Mouse (Mus musculus): Measurements from ENCODE around the gene Myt1l. TPM values are rescaled to one million over a fixed set of nuclear protein-coding genes. Genes with fewer than 3 reads are reported as not detected.

Gene Myt1l
- polyA plus RNA-seq, 1 experiment from 2014 or later = 0.03 TPM

GRCm38 (mm10) chr12:29639543-29640196 lies 111.5 kb downstream of the Myt1l start:
- WGBS = 74% methylated on average over 11 of the region's 11 CpGs
- H3K36me3 ChIP-seq (ENCODE audit: control insufficient read depth, insufficient read depth) = no peaks in the 10 kb centered on the region

DNA sequence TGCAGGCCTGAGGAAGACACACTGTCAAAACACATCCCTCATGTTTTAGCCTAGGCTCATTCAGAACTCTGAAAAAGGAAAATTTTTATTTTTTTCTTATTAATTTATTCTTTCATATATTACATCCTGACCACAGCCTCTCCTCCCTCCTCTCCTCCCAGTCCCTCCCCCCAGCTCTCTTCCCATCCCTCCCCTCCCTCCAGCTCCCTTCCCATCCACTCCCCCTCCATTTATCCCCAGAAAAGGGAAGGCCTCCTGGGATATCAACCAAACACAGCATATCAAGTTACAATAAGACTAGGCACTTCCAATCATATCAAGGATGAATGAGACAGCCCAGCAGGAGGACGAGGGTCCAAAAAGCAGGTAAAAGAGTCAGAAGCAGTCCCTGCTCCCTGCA lies 112.0 kb downstream of the Myt1l start:
- no peak overlapping the region for H3K4me3 ChIP-seq (ENCODE audit: low read length)
- no peaks in the 10 kb centered on the region for H3K36me3 ChIP-seq (ENCODE audit: control insufficient read depth, insufficient read depth)
- no peak for ATAC-seq (replicated peaks; ENCODE audit: extremely low read depth, insufficient read depth, low FRiP score)
- no peaks in the 10 kb centered on the region for H3K9me3 ChIP-seq (replicated peaks; ENCODE audit: control insufficient read depth, low read length)
- WGBS = 52% methylated on average over 1 of the region's 1 CpGs
- no peak overlapping the region for H3K4me2 ChIP-seq (ENCODE audit: low read depth, low read length)
- H3K4me1 ChIP-seq (ENCODE audit: control insufficient read depth, insufficient read depth, low read length) = no peaks in the 10 kb centered on the region
- H3K27me3 ChIP-seq (ENCODE audit: control insufficient read depth, insufficient read depth, low read length) = no peaks in the 10 kb centered on the region
- no peak overlapping the region for H3K27ac ChIP-seq (ENCODE audit: low read length)
- no peak overlapping the region for H3K9ac ChIP-seq (ENCODE audit: low read length)

More at GRCm38 (mm10) chr12:29639543-29640196, 111.5 kb downstream of the Myt1l start:
- Histone ChIP-seq H3K27ac (ENCODE audit: low read length) (no peak overlapping the region), H3K9me3 (replicated peaks; ENCODE audit: control insufficient read depth, low read length) (no peaks in the 10 kb centered on the region), H3K4me2 (ENCODE audit: low read depth, low read length) (no peak overlapping the region), H3K9ac (ENCODE audit: low read length) (no peak overlapping the region), H3K27me3 (ENCODE audit: control insufficient read depth, insufficient read depth, low read length) (no peaks in the 10 kb centered on the region), H3K4me3 (ENCODE audit: low read length) (no peak overlapping the region), H3K4me1 (ENCODE audit: control insufficient read depth, insufficient read depth, low read length) (no peaks in the 10 kb centered on the region)
- ATAC-seq (replicated peaks; ENCODE audit: extremely low read depth, insufficient read depth, low FRiP score) = no peak

DNA sequence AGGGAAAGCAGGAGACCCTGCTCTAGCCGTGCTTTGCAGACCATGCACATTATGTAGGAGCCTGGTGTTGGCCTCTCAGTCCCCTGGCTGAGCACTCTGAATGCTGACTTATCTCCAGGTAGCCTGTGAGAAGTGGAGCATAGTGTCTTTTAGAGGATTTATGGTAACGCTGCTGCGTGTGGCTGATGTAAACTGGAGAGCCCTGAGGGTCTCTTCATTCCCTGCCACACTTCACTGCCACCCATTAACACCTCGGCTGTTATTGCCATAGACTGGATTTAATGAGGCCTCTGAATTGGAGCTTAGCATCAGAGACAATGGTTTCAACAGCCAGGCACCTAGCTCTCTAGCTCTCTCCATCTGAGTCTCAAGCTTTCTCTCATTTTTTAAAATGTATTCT lies 114.7 kb downstream of the Myt1l start:
- Histone ChIP-seq H3K4me3 (ENCODE audit: low read length) (no peak overlapping the region), H3K36me3 (ENCODE audit: control insufficient read depth, insufficient read depth) (no peaks in the 10 kb centered on the region), H3K27me3 (ENCODE audit: control insufficient read depth, insufficient read depth, low read length) (no peaks in the 10 kb centered on the region), H3K27ac (ENCODE audit: low read length) (no peak overlapping the region), H3K4me1 (ENCODE audit: control insufficient read depth, insufficient read depth, low read length) (no peaks in the 10 kb centered on the region), H3K9me3 (replicated peaks; ENCODE audit: control insufficient read depth, low read length) (no peaks in the 10 kb centered on the region), H3K4me2 (ENCODE audit: low read depth, low read length) (no peak overlapping the region), H3K9ac (ENCODE audit: low read length) (no peak overlapping the region)
- ATAC-seq (replicated peaks; ENCODE audit: extremely low read depth, insufficient read depth, low FRiP score) = no peak
- 26% methylated on average over 4 of the region's 4 CpGs for WGBS

GRCm38 (mm10) chr12:29644091-29644490 lies 115.9 kb downstream of the Myt1l start:
- no peaks in the 10 kb centered on the region for H3K9me3 ChIP-seq (replicated peaks; ENCODE audit: control insufficient read depth, low read length)
- no peaks in the 10 kb centered on the region for H3K27me3 ChIP-seq (ENCODE audit: control insufficient read depth, insufficient read depth, low read length)
- no peak for ATAC-seq (replicated peaks; ENCODE audit: extremely low read depth, insufficient read depth, low FRiP score)
- H3K4me2 ChIP-seq (ENCODE audit: low read depth, low read length) = no peak overlapping the region
- H3K36me3 ChIP-seq (ENCODE audit: control insufficient read depth, insufficient read depth) = no peaks in the 10 kb centered on the region
- H3K27ac ChIP-seq (ENCODE audit: low read length) = no peak overlapping the region
- H3K9ac ChIP-seq (ENCODE audit: low read length) = no peak overlapping the region
- no peak overlapping the region for H3K4me3 ChIP-seq (ENCODE audit: low read length)
- H3K4me1 ChIP-seq (ENCODE audit: control insufficient read depth, insufficient read depth, low read length) = no peaks in the 10 kb centered on the region
- WGBS = 88% methylated on average over 4 of the region's 4 CpGs

DNA sequence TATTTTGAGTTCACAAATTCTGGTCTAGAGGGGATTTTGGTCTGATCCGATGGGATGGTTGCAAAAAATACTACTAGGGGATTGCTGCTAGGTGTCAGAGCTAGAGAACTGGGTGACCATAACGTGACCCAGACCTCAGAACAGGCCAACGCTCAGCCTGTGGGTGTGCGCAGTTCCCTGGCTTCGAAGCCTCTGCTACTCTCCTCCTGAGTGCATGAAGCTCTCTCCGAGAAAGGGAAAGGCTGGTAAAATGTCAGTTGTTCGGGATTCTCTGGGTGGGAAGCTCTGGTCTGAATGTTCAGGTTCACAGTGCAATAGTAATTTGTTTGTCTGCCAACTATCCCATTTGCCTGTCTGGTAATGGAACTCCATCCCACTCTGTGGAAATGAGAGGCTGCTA lies 116.5 kb downstream of the Myt1l start:
- no peak overlapping the region for H3K27ac ChIP-seq (ENCODE audit: low read length)
- no peak overlapping the region for H3K9ac ChIP-seq (ENCODE audit: low read length)
- H3K27me3 ChIP-seq (ENCODE audit: control insufficient read depth, insufficient read depth, low read length) = no peaks in the 10 kb centered on the region
- H3K4me1 ChIP-seq (ENCODE audit: control insufficient read depth, insufficient read depth, low read length) = no peaks in the 10 kb centered on the region
- no peak overlapping the region for H3K4me2 ChIP-seq (ENCODE audit: low read depth, low read length)
- WGBS = 80% methylated on average over 7 of the region's 7 CpGs
- H3K4me3 ChIP-seq (ENCODE audit: low read length) = no peak overlapping the region
- no peaks in the 10 kb centered on the region for H3K9me3 ChIP-seq (replicated peaks; ENCODE audit: control insufficient read depth, low read length)
- no peak for ATAC-seq (replicated peaks; ENCODE audit: extremely low read depth, insufficient read depth, low FRiP score)
- H3K36me3 ChIP-seq (ENCODE audit: control insufficient read depth, insufficient read depth) = no peaks in the 10 kb centered on the region

GRCm38 (mm10) chr12:29649510-29650152 lies 121.4 kb downstream of the Myt1l start:
- H3K36me3 ChIP-seq (ENCODE audit: control insufficient read depth, insufficient read depth) = no peaks in the 10 kb centered on the region
- no peak for ATAC-seq (replicated peaks; ENCODE audit: extremely low read depth, insufficient read depth, low FRiP score)
- H3K4me2 ChIP-seq (ENCODE audit: low read depth, low read length) = no peak overlapping the region
- WGBS = 53% methylated on average over 10 of the region's 10 CpGs
- no peak overlapping the region for H3K9ac ChIP-seq (ENCODE audit: low read length)
- H3K27me3 ChIP-seq (ENCODE audit: control insufficient read depth, insufficient read depth, low read length) = no peaks in the 10 kb centered on the region
- no peak overlapping the region for H3K4me3 ChIP-seq (ENCODE audit: low read length)
- H3K27ac ChIP-seq (ENCODE audit: low read length) = no peak overlapping the region
- no peaks in the 10 kb centered on the region for H3K4me1 ChIP-seq (ENCODE audit: control insufficient read depth, insufficient read depth, low read length)
- no peaks in the 10 kb centered on the region for H3K9me3 ChIP-seq (replicated peaks; ENCODE audit: control insufficient read depth, low read length)

- Histone ChIP-seq H3K27ac (ENCODE audit: low read length) (no peak overlapping the region), H3K9me3 (replicated peaks; ENCODE audit: control insufficient read depth, low read length) (no peaks in the 10 kb centered on the region), H3K4me3 (ENCODE audit: low read length) (no peak overlapping the region), H3K36me3 (ENCODE audit: control insufficient read depth, insufficient read depth) (no peaks in the 10 kb centered on the region), H3K27me3 (ENCODE audit: control insufficient read depth, insufficient read depth, low read length) (no peaks in the 10 kb centered on the region), H3K4me1 (ENCODE audit: control insufficient read depth, insufficient read depth, low read length) (no peaks in the 10 kb centered on the region), H3K4me2 (ENCODE audit: low read depth, low read length) (no peak overlapping the region), H3K9ac (ENCODE audit: low read length) (no peak overlapping the region)
- 54% methylated on average over 5 of the region's 5 CpGs for WGBS
- ATAC-seq (replicated peaks; ENCODE audit: extremely low read depth, insufficient read depth, low FRiP score) = no peak
Observed at GRCm38 (mm10) chr12:29652516-29652915, 124.3 kb downstream of the Myt1l start.

DNA sequence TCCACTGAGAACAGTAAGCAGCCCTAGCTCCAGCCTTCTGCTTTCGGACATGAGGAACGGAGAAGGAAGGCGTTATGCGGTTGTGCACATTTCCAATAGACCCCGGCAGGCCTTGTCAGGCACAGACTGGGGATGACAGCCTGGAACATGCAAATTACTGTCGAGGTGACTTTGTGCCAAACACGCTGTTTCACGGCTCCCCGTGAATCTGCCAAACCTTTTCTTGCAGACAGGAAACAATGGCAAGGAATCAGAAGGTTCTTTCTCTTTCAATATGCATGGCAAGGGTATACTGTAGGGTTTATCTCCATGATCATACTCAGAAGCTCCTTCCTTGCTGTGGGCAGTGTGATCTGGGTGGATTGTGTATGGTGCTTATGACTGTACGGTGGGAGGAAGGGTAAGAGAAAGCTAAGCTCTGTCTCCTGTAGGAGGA lies 127.0 kb downstream of the Myt1l start:
- H3K27ac ChIP-seq (ENCODE audit: low read length) = no peak overlapping the region
- 92% methylated on average over 10 of the region's 10 CpGs for WGBS
- no peak overlapping the region for H3K4me3 ChIP-seq (ENCODE audit: low read length)
- H3K27me3 ChIP-seq (ENCODE audit: control insufficient read depth, insufficient read depth, low read length) = no peaks in the 10 kb centered on the region; the same call in 1 of the 2 replicates
- H3K4me1 ChIP-seq (ENCODE audit: control insufficient read depth, insufficient read depth, low read length) = no peaks in the 10 kb centered on the region
- H3K9me3 ChIP-seq (replicated peaks; ENCODE audit: control insufficient read depth, low read length) = no peaks in the 10 kb centered on the region
- H3K9ac ChIP-seq (ENCODE audit: low read length) = no peak overlapping the region
- H3K4me2 ChIP-seq (ENCODE audit: low read depth, low read length) = no peak overlapping the region
- H3K36me3 ChIP-seq (ENCODE audit: control insufficient read depth, insufficient read depth) = no peaks in the 10 kb centered on the region
- ATAC-seq (replicated peaks; ENCODE audit: extremely low read depth, insufficient read depth, low FRiP score) = no peak

GRCm38 (mm10) chr12:29655673-29656072 lies 127.5 kb downstream of the Myt1l start:
- WGBS = 47% methylated on average over 12 of the region's 12 CpGs
- no peaks in the 10 kb centered on the region for H3K9me3 ChIP-seq (replicated peaks; ENCODE audit: control insufficient read depth, low read length)
- no peaks in the 10 kb centered on the region; the same call in 1 of the 2 replicates for H3K27me3 ChIP-seq (ENCODE audit: control insufficient read depth, insufficient read depth, low read length)
- ATAC-seq (replicated peaks; ENCODE audit: extremely low read depth, insufficient read depth, low FRiP score) = no peak
- no peaks in the 10 kb centered on the region for H3K36me3 ChIP-seq (ENCODE audit: control insufficient read depth, insufficient read depth)
- no peak overlapping the region for H3K4me3 ChIP-seq (ENCODE audit: low read length)
- no peak overlapping the region for H3K27ac ChIP-seq (ENCODE audit: low read length)
- H3K9ac ChIP-seq (ENCODE audit: low read length) = no peak overlapping the region
- H3K4me2 ChIP-seq (ENCODE audit: low read depth, low read length) = no peak overlapping the region
- no peaks in the 10 kb centered on the region for H3K4me1 ChIP-seq (ENCODE audit: control insufficient read depth, insufficient read depth, low read length)

All from heart, embryonic 16.5 days (tissue).